Mouse (Mus musculus): ENCODE results near the gene Zmynd8. TPM values are rescaled to one million over a fixed set of nuclear protein-coding genes. Genes with fewer than 3 reads are reported as not detected.

Gene Zmynd8
- polyA plus RNA-seq, 1 experiment: 30.3 TPM

- Histone ChIP-seq H3K36me3 (ENCODE audit: control insufficient read depth, insufficient read depth, low read length) (peaks cover 23% of the 10 kb centered on the region), H3K4me1 (replicated peaks; ENCODE audit: control insufficient read depth, insufficient read depth, low read length) (peaks cover 27% of the 10 kb centered on the region), H3K4me3 (ENCODE audit: control insufficient read depth, insufficient read depth, low read length) (no peak overlapping the region), H3K27me3 (ENCODE audit: control insufficient read depth, insufficient read depth, low read length) (no peaks in the 10 kb centered on the region), H3K27ac (ENCODE audit: control insufficient read depth, insufficient read depth, low read length) (peak overlapping the region; percentile 91)
- no peak for TF ChIP-seq POLR2A (IDR thresholded peaks at IDR 0.05; ENCODE audit: control insufficient read depth, extremely low read depth, insufficient read depth, low read length, poor library complexity)
- no peak for TF ChIP-seq CTCF (IDR thresholded peaks at IDR 0.05; ENCODE audit: borderline replicate concordance, control insufficient read depth, extremely low read depth, insufficient read depth, low read length, poor library complexity)
- 2% methylated on average over 3 of the region's 3 CpGs for WGBS
- DNase-seq: peak; percentile 16
These were observed 105.6 kb downstream of the Zmynd8 start for GRCm38 (mm10) chr2:165793283-165793638.

- Histone ChIP-seq H3K36me3 (ENCODE audit: control insufficient read depth, insufficient read depth, low read length) (peaks cover 21% of the 10 kb centered on the region), H3K4me1 (replicated peaks; ENCODE audit: control insufficient read depth, insufficient read depth, low read length) (peaks cover 27% of the 10 kb centered on the region)
These were observed 106.2 kb downstream of the Zmynd8 start for GRCm38 (mm10) chr2:165792431-165793282.

DNA sequence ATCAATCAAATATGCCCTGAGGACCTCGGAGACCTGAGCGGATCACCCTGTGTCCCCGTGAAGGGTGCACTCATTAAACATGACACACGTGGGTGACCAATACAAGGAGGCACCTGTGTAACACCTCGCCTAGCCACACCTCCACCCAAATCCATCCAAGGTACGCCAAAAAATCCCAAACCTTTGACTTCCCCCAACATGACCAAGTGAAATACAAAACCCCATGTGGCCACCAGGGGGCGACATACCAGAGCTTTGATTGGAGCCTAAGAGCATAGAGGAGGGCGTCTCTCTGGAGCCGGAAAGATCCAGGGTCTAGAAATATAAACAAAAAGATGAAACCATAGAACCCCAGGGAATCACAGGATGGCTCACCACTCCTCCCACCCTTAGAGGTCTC lies 107.2 kb downstream of the Zmynd8 start:
- H3K4me1 ChIP-seq (replicated peaks; ENCODE audit: control insufficient read depth, insufficient read depth, low read length): peaks cover 27% of the 10 kb centered on the region
- peaks cover 17% of the 10 kb centered on the region for H3K36me3 ChIP-seq (ENCODE audit: control insufficient read depth, insufficient read depth, low read length)
- TF ChIP-seq POLR2A (IDR thresholded peaks at IDR 0.05; ENCODE audit: control insufficient read depth, extremely low read depth, insufficient read depth, low read length, poor library complexity) (no peak), CTCF (IDR thresholded peaks at IDR 0.05; ENCODE audit: borderline replicate concordance, control insufficient read depth, extremely low read depth, insufficient read depth, low read length, poor library complexity) (peak; percentile 63; the same call in 1 of the 2 replicates)
- 64% methylated on average over 9 of the region's 9 CpGs for WGBS
- no peaks in the 10 kb centered on the region for H3K27me3 ChIP-seq (ENCODE audit: control insufficient read depth, insufficient read depth, low read length)
- no peak overlapping the region for H3K4me3 ChIP-seq (ENCODE audit: control insufficient read depth, insufficient read depth, low read length)
- H3K27ac ChIP-seq (ENCODE audit: control insufficient read depth, insufficient read depth, low read length): peak overlapping the region; percentile 16; the same call in 1 of the 2 replicates
- DNase-seq: peak; percentile 68

More at GRCm38 (mm10) chr2:165792431-165793282, 106.2 kb downstream of the Zmynd8 start:
- no peaks in the 10 kb centered on the region for H3K27me3 ChIP-seq (ENCODE audit: control insufficient read depth, insufficient read depth, low read length)
- DNase-seq: peak; percentile 61
- peak overlapping the region; percentile 91 for H3K27ac ChIP-seq (ENCODE audit: control insufficient read depth, insufficient read depth, low read length)
- peak overlapping the region; percentile 26 for H3K4me3 ChIP-seq (ENCODE audit: control insufficient read depth, insufficient read depth, low read length)
- TF ChIP-seq CTCF (IDR thresholded peaks at IDR 0.05; ENCODE audit: borderline replicate concordance, control insufficient read depth, extremely low read depth, insufficient read depth, low read length, poor library complexity): peak; percentile 20; the same call in 1 of the 2 replicates
- no peak for TF ChIP-seq POLR2A (IDR thresholded peaks at IDR 0.05; ENCODE audit: control insufficient read depth, extremely low read depth, insufficient read depth, low read length, poor library complexity)
- 25% methylated on average over 25 of the region's 25 CpGs for WGBS

- TF ChIP-seq CTCF (IDR thresholded peaks at IDR 0.05; ENCODE audit: borderline replicate concordance, control insufficient read depth, extremely low read depth, insufficient read depth, low read length, poor library complexity): no peak
- no peak for TF ChIP-seq POLR2A (IDR thresholded peaks at IDR 0.05; ENCODE audit: control insufficient read depth, extremely low read depth, insufficient read depth, low read length, poor library complexity)
- H3K4me1 ChIP-seq (replicated peaks; ENCODE audit: control insufficient read depth, insufficient read depth, low read length): peaks cover 27% of the 10 kb centered on the region
- H3K4me3 ChIP-seq (ENCODE audit: control insufficient read depth, insufficient read depth, low read length): no peak overlapping the region
- H3K27me3 ChIP-seq (ENCODE audit: control insufficient read depth, insufficient read depth, low read length): no peaks in the 10 kb centered on the region
- no peak overlapping the region for H3K27ac ChIP-seq (ENCODE audit: control insufficient read depth, insufficient read depth, low read length)
- DNase-seq: no peak
- H3K36me3 ChIP-seq (ENCODE audit: control insufficient read depth, insufficient read depth, low read length): peaks cover 17% of the 10 kb centered on the region
- 90% methylated on average over 7 of the region's 7 CpGs for WGBS
These were observed 107.8 kb downstream of the Zmynd8 start for GRCm38 (mm10) chr2:165791026-165791425.

DNA sequence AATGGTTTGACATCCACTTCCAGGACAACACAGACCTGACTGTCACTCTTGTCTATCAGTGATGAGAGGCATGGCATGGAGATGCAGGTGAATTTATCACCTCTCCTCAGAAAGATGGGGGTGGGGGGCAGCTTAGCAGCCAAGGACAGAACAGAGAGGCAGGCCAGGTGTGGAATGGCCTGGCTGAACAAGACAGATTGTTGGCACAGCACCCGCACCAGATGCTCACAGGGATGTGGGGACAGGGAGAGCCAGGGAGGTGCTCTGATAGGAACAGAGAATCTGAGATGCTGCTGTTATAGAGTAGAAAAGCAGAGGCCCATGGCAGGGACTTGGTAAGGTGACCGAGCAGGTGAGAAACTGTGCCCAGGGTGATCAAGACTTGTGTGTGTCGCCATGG lies 109.1 kb downstream of the Zmynd8 start:
- 99% methylated on average over 3 of the region's 3 CpGs for WGBS
- no peak for TF ChIP-seq CTCF (IDR thresholded peaks at IDR 0.05; ENCODE audit: borderline replicate concordance, control insufficient read depth, extremely low read depth, insufficient read depth, low read length, poor library complexity)
- TF ChIP-seq POLR2A (IDR thresholded peaks at IDR 0.05; ENCODE audit: control insufficient read depth, extremely low read depth, insufficient read depth, low read length, poor library complexity): no peak
- DNase-seq: no peak
- H3K4me3 ChIP-seq (ENCODE audit: control insufficient read depth, insufficient read depth, low read length): no peak overlapping the region
- no peaks in the 10 kb centered on the region for H3K27me3 ChIP-seq (ENCODE audit: control insufficient read depth, insufficient read depth, low read length)
- H3K27ac ChIP-seq (ENCODE audit: control insufficient read depth, insufficient read depth, low read length): no peak overlapping the region
- H3K36me3 ChIP-seq (ENCODE audit: control insufficient read depth, insufficient read depth, low read length): peaks cover 27% of the 10 kb centered on the region
- peaks cover 27% of the 10 kb centered on the region for H3K4me1 ChIP-seq (replicated peaks; ENCODE audit: control insufficient read depth, insufficient read depth, low read length)

DNA sequence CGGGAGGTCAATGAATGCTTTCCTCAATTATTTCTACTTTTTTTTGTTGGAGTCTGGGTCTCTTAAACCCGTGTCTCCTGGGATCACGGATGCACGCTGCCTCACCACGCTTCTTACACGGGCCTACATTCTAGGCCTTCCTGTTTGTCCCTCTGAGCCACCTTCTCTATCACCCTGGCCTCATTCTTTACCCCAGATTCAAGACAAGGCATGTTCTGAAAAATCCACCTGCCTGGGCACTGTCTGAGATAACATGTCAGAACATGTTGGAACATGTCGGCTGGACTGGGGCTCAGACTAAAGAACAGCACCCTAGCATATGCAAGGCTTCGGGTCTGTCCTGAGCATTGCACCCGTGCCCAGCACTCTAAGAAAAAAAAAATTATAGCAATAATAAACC lies 110.0 kb downstream of the Zmynd8 start:
- H3K27ac ChIP-seq (ENCODE audit: control insufficient read depth, insufficient read depth, low read length): no peak overlapping the region
- TF ChIP-seq POLR2A (IDR thresholded peaks at IDR 0.05; ENCODE audit: control insufficient read depth, extremely low read depth, insufficient read depth, low read length, poor library complexity) (no peak), CTCF (IDR thresholded peaks at IDR 0.05; ENCODE audit: borderline replicate concordance, control insufficient read depth, extremely low read depth, insufficient read depth, low read length, poor library complexity) (no peak)
- H3K36me3 ChIP-seq (ENCODE audit: control insufficient read depth, insufficient read depth, low read length): peaks cover 29% of the 10 kb centered on the region
- H3K4me1 ChIP-seq (replicated peaks; ENCODE audit: control insufficient read depth, insufficient read depth, low read length): peaks cover 20% of the 10 kb centered on the region
- H3K27me3 ChIP-seq (ENCODE audit: control insufficient read depth, insufficient read depth, low read length): no peaks in the 10 kb centered on the region
- H3K4me3 ChIP-seq (ENCODE audit: control insufficient read depth, insufficient read depth, low read length): no peak overlapping the region
- WGBS: 98% methylated on average over 9 of the region's 9 CpGs
- DNase-seq: no peak

All from thymus, adult 2 months (tissue).